Mouse (Mus musculus) CH12.LX (cell line): ENCODE measurements around the gene Naa10. TPM values are rescaled to one million over a fixed set of nuclear protein-coding genes. Genes with fewer than 3 reads are reported as not detected.

Source experiments
- DNase-seq: peaks from one replicate; pipeline ENCODE4 v3.0.0-alpha.2; 2013; ENCODE audit errors: extremely low read depth
- H3K27ac ChIP-seq: 2 replicates; pipeline ENCODE4 v1.5.1; 2012; ENCODE audit warnings: low read depth, mild to moderate bottlenecking, control low read depth, moderate library complexity; ENCODE audit not compliant: insufficient read depth
- H3K27me3 ChIP-seq: replicated peaks from 2 replicates; pipeline ENCODE3; 2012; ENCODE audit warnings: inconsistent platforms
- H3K36me3 ChIP-seq, 2 experiments: replicated peaks in 1 of 2; 2 replicates each; pipeline versions ENCODE3 to v1.6.1; 2012; ENCODE audit warnings: inconsistent platforms in 1 of 2, low read length in 1 of 2, mild to moderate bottlenecking in 1 of 2, mixed read lengths in 1 of 2, moderate library complexity in 1 of 2; ENCODE audit not compliant: control insufficient read depth in 1 of 2, insufficient read depth in 1 of 2
- H3K4me1 ChIP-seq, 2 experiments: 2 replicates each; pipeline ENCODE4 v1.6.1; 2012; ENCODE audit warnings: inconsistent platforms in 1 of 2, moderate library complexity in 1 of 2; ENCODE audit not compliant: insufficient read depth in 2 of 2, control insufficient read depth in 1 of 2
- H3K4me2 ChIP-seq: 2 replicates; pipeline ENCODE4 v1.6.1; 2012; ENCODE audit warnings: low read depth, mild to moderate bottlenecking, control low read depth; ENCODE audit not compliant: poor library complexity, insufficient read depth, severe bottlenecking
- H3K4me3 ChIP-seq, 3 experiments: fragments of 150-350 bp in 1 of 3; sonication (generic) in 1 of 3; replicated peaks in 1 of 3; 2 replicates each; pipeline versions ENCODE3 to v1.5.1; 2011 to 2012; ENCODE audit warnings: low read depth in 2 of 3, low read length in 2 of 3, mild to moderate bottlenecking in 2 of 3, moderate library complexity in 2 of 3, control low read depth in 1 of 3, improper control_type of control experiment in 1 of 3, inconsistent platforms in 1 of 3, mixed read lengths in 1 of 3; ENCODE audit not compliant: poor library complexity in 1 of 3
- H3K79me2 ChIP-seq: replicated peaks from 2 replicates; pipeline ENCODE4 v1.6.1; 2012; ENCODE audit warnings: mild to moderate bottlenecking, moderate library complexity; ENCODE audit not compliant: control insufficient read depth, poor library complexity, insufficient read depth, severe bottlenecking; ENCODE audit errors: extremely low read depth
- H3K9ac ChIP-seq: 2 replicates; pipeline ENCODE4 v1.6.1; 2012; ENCODE audit warnings: low read depth, mild to moderate bottlenecking, control low read depth, moderate library complexity; ENCODE audit not compliant: insufficient read depth
- H3K9me3 ChIP-seq: replicated peaks from 2 replicates; pipeline ENCODE3; 2012; ENCODE audit warnings: low read length, inconsistent platforms, mixed read lengths
- CHD2 ChIP-seq: IDR thresholded peaks from 2 replicates; pipeline ENCODE4 v1.6.1; 2011; ENCODE audit warnings: low read length, improper control_type of control experiment
- CTCF ChIP-seq, 2 experiments: IDR thresholded peaks in 1 of 2; conservative IDR thresholded peaks in 1 of 2; 2 replicates each; pipeline ENCODE4 v1.5.1; 2011 to 2012; ENCODE audit warnings: low read depth in 2 of 2, low read length in 2 of 2, improper control_type of control experiment in 1 of 2, inconsistent platforms in 1 of 2, mild to moderate bottlenecking in 1 of 2, moderate library complexity in 1 of 2
- E2F4 ChIP-seq: IDR thresholded peaks from 2 replicates; pipeline ENCODE4 v1.6.1; 2011; ENCODE audit warnings: low read depth, low read length, improper control_type of control experiment; ENCODE audit not compliant: insufficient replicate concordance
- ELF1 ChIP-seq: IDR thresholded peaks from 2 replicates; pipeline ENCODE4 v1.6.1; 2014; ENCODE audit warnings: low read depth, mild to moderate bottlenecking, inconsistent platforms, low read length, improper control_type of control experiment
- EP300 ChIP-seq: IDR thresholded peaks from 2 replicates; pipeline ENCODE4 v1.6.1; 2011; ENCODE audit warnings: low read length, improper control_type of control experiment
- ETS1 ChIP-seq: conservative IDR thresholded peaks from 2 replicates; pipeline ENCODE4 v1.6.1; 2012; ENCODE audit warnings: low read depth, mild to moderate bottlenecking, inconsistent platforms, low read length, improper control_type of control experiment, moderate library complexity
- GABPA ChIP-seq: IDR thresholded peaks from 2 replicates; pipeline ENCODE4 v1.6.1; 2012; ENCODE audit warnings: low read depth, low read length, improper control_type of control experiment, inconsistent platforms; ENCODE audit not compliant: insufficient replicate concordance
- HCFC1 ChIP-seq: IDR thresholded peaks from 2 replicates; pipeline ENCODE4 v1.6.1; 2012; ENCODE audit warnings: low read depth, mild to moderate bottlenecking, inconsistent platforms, low read length, improper control_type of control experiment
- IRF4 ChIP-seq: IDR thresholded peaks from 2 replicates; pipeline ENCODE4 v1.6.1; 2014; ENCODE audit warnings: low read depth, mild to moderate bottlenecking, inconsistent platforms, low read length, improper control_type of control experiment
- JUND ChIP-seq: conservative IDR thresholded peaks from 2 replicates; pipeline ENCODE4 v1.6.1; 2011; ENCODE audit warnings: low read depth, low read length, improper control_type of control experiment
- MAFK ChIP-seq: IDR thresholded peaks from 2 replicates; pipeline ENCODE4 v1.6.1; 2011; ENCODE audit warnings: low read length, improper control_type of control experiment; ENCODE audit not compliant: insufficient replicate concordance
- MAX ChIP-seq: IDR thresholded peaks from 2 replicates; pipeline ENCODE4 v1.6.1; 2011; ENCODE audit warnings: low read length, improper control_type of control experiment
- MAZ ChIP-seq: IDR thresholded peaks from 2 replicates; pipeline ENCODE4 v1.6.1; 2012; ENCODE audit warnings: low read depth, mild to moderate bottlenecking, inconsistent platforms, low read length, improper control_type of control experiment, moderate library complexity
- MEF2A ChIP-seq: IDR thresholded peaks from 2 replicates; pipeline ENCODE4 v1.6.1; 2014; ENCODE audit warnings: low read depth, mild to moderate bottlenecking, inconsistent platforms, low read length, improper control_type of control experiment, borderline replicate concordance
- MXI1 ChIP-seq: IDR thresholded peaks from 2 replicates; pipeline ENCODE4 v1.6.1; 2011; ENCODE audit warnings: mild to moderate bottlenecking, low read depth, low read length, improper control_type of control experiment
- MYC ChIP-seq: IDR thresholded peaks from 2 replicates; pipeline ENCODE4 v1.6.1; 2011; ENCODE audit warnings: low read depth, mild to moderate bottlenecking, improper control_type of control experiment, low read length
- NELFE ChIP-seq: IDR thresholded peaks from 2 replicates; pipeline ENCODE4 v1.6.1; 2011; ENCODE audit warnings: low read depth, low read length, improper control_type of control experiment
- NRF1 ChIP-seq: IDR thresholded peaks from 2 replicates; pipeline ENCODE4 v1.6.1; 2014; ENCODE audit warnings: low read depth, mild to moderate bottlenecking, inconsistent platforms, low read length, improper control_type of control experiment, moderate library complexity
- POLR2A ChIP-seq: IDR thresholded peaks from 2 replicates; pipeline ENCODE4 v1.6.1; 2011; ENCODE audit warnings: low read depth, mild to moderate bottlenecking, improper control_type of control experiment, low read length
- POLR2AphosphoS2 ChIP-seq: IDR thresholded peaks from 2 replicates; pipeline ENCODE4 v1.6.1; 2011; ENCODE audit warnings: low read depth, low read length, improper control_type of control experiment
- RCOR1 ChIP-seq: conservative IDR thresholded peaks from 2 replicates; pipeline ENCODE4 v1.6.1; 2012; ENCODE audit warnings: low read depth, mild to moderate bottlenecking, inconsistent platforms, low read length, improper control_type of control experiment
- SIN3A ChIP-seq: IDR thresholded peaks from 2 replicates; pipeline ENCODE4 v1.6.1; 2012; ENCODE audit warnings: low read length, improper control_type of control experiment, inconsistent platforms
- SMC3 ChIP-seq: IDR thresholded peaks from 2 replicates; pipeline ENCODE4 v1.6.1; 2011; ENCODE audit warnings: low read depth, low read length, improper control_type of control experiment
- TBP ChIP-seq: conservative IDR thresholded peaks from 2 replicates; pipeline ENCODE4 v1.6.1; 2011; ENCODE audit warnings: low read depth, low read length, improper control_type of control experiment
- TCF12 ChIP-seq: IDR thresholded peaks from 2 replicates; pipeline ENCODE4 v1.6.1; 2014; ENCODE audit warnings: low read depth, mild to moderate bottlenecking, inconsistent platforms, low read length, improper control_type of control experiment
- USF1 ChIP-seq: IDR thresholded peaks from 2 replicates; pipeline ENCODE4 v1.6.1; 2014; ENCODE audit warnings: low read depth, mild to moderate bottlenecking, inconsistent platforms, low read length, improper control_type of control experiment
- USF2 ChIP-seq: conservative IDR thresholded peaks from 2 replicates; pipeline ENCODE4 v1.6.1; 2011; ENCODE audit warnings: low read depth, low read length, improper control_type of control experiment
- ZC3H11A ChIP-seq: IDR thresholded peaks from 2 replicates; pipeline ENCODE4 v1.6.1; 2012; ENCODE audit warnings: low read depth, mild to moderate bottlenecking, inconsistent platforms, low read length, improper control_type of control experiment
- ZKSCAN1 ChIP-seq: IDR thresholded peaks from 2 replicates; pipeline ENCODE4 v1.6.1; 2012; ENCODE audit warnings: low read depth, inconsistent platforms, low read length, improper control_type of control experiment, borderline replicate concordance
- ZMIZ1 ChIP-seq: IDR thresholded peaks from 2 replicates; pipeline ENCODE4 v1.6.1; 2012; ENCODE audit warnings: low read depth, mild to moderate bottlenecking, inconsistent platforms, low read length, improper control_type of control experiment
- ZNF384 ChIP-seq: IDR thresholded peaks from 2 replicates; pipeline ENCODE4 v1.6.1; 2012; ENCODE audit warnings: low read depth, low read length, improper control_type of control experiment, inconsistent platforms
- dilution Hi-C: fragments of 300-500 bp; cut with MboI; formaldehyde crosslinking; loops from 2 replicates; pipeline ENCODE4 v1.14.3; 2020; ENCODE audit warnings: low sequenced_read_pairs; ENCODE audit not compliant: extremely low pct_unique_long_range_greater_than_20kb, extremely low pct_ligation_motif_present
- in situ Hi-C: fragments of 300-500 bp; cut with MboI; formaldehyde crosslinking; loops from 3 replicates; pipeline ENCODE4 v1.14.3; 2019; ENCODE audit warnings: low sequenced_read_pairs, low pct_ligation_motif_present, low pct_unique_long_range_greater_than_20kb, mixed read lengths
- polyA plus RNA-seq: library from polyadenylated mRNA; unstranded; fragments of >175 nt; gene quantifications from 2 replicates; pipeline ENCODE4 v1.2.1, GENCODE M21; 2012; ENCODE audit warnings: low read depth; ENCODE audit not compliant: insufficient read length
- total RNA-seq, 2 experiments: library from RNA; depleted of rRNA; stranded (reverse); fragments of 300-350 nt in 1 of 2; fragments of >200 nt in 1 of 2; gene quantifications; 2 replicates each; pipeline ENCODE4 v1.2.3; 2012 to 2014

Naa10 gene
- total and polyA plus RNA-seq, 3 experiments = 144 to 166 (median 148) TPM

- H3K79me2 ChIP-seq = peaks cover 19% of the 10 kb centered on the region
- peaks cover 6 to 7% of the 10 kb centered on the region in 2 experiments for H3K36me3 ChIP-seq
- H3K4me1 ChIP-seq = peaks cover 3 to 16% of the 10 kb centered on the region in 2 experiments; a peak in 2 of 4 replicates
- no peak overlapping the region for H3K27ac ChIP-seq
- no peak overlapping the region for H3K4me3 ChIP-seq
- TF ChIP-seq GABPA (no peak), RCOR1 (no peak), SIN3A (no peak), MAZ (no peak), NRF1 (no peak), ZNF384 (no peak), MYC (no peak), NELFE (no peak), ZMIZ1 (no peak), MXI1 (no peak), ELF1 (no peak), JUND (no peak), MAFK (no peak), USF1 (no peak)
- dilution Hi-C loops (no loop called here), in situ Hi-C loops (no loop called here)
- no peaks in the 10 kb centered on the region for H3K27me3 ChIP-seq
- H3K9ac ChIP-seq = no peak overlapping the region
- no peak overlapping the region for H3K4me2 ChIP-seq
- DNase-seq = no peak
- H3K9me3 ChIP-seq = no peaks in the 10 kb centered on the region
These were observed 47.4 kb upstream of the Naa10 start for GRCm38 (mm10) chrX:73969167-73969566.

DNA sequence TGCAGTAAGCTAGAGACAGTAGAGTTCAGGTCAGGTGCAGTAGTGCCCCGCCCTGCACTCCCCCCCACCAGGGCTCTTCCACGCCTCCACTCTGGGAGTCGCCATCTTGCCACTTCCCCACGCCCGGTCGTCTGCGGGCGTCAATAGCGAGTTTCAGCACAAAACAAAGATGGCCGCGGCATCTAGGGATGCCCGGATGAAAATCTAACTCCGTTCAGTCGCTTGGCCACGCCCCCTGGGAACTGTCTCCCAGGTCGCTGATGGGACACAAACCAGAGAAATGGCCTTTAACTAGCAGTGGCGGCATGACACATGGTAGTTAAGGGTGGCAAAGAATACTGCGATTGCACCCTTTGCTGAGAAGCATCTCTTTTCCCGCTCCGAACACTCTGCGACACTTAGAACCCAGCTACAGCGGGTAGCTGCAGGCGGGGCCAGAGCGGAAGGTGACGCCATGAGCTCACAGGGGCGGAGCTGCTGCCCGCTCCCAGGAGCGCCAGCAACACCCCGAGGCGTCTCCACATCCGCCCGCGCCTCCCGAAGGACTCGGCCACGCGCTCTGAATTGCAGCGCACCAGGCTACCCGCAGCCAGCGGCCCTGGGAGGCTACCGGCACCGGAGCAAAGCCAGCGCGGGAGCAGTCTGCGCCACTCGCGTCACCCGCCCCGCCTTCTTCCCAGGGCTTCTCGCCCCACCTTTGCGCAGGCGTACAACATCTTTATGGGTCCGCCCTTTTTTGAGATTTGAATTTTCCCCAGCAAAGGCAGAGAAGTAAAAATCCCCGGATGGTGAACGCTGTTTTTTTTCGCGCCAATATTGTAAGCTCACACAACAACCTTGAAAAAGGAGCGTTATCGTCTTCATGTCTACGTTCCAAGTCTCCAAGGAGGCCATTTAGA, 45.7 kb upstream of the Naa10 start:
- in situ Hi-C loops (no loop called here), dilution Hi-C loops (no loop called here)
- TF ChIP-seq POLR2A = peak; percentile 70; the same call in 1 of the 2 replicates
- TF ChIP-seq IRF4 = peak; percentile 17; the same call in 1 of the 2 replicates
- TF ChIP-seq ETS1 = no peak; the same call in 1 of the 2 replicates
- TF ChIP-seq TCF12 = peak; percentile 42; the same call in 1 of the 2 replicates
- peak; percentile 33; the same call in 1 of the 2 replicates for TF ChIP-seq ZMIZ1
- no peak for TF ChIP-seq MAFK
- TF ChIP-seq ELF1 = 0 out of 2 replicates have a peak, but pooled peaks have one; percentile 11
- TF ChIP-seq SMC3 = no peak
- TF ChIP-seq TBP = peak; percentile 71; the same call in 1 of the 2 replicates
- peak; percentile 60; the same call in 1 of the 2 replicates for TF ChIP-seq MXI1
- TF ChIP-seq CHD2 = no peak
- no peak for TF ChIP-seq CTCF (conservative IDR thresholded peaks at IDR 0.05 in 1 of 2, IDR thresholded peaks at IDR 0.05 in 1 of 2; ENCODE audit: low read depth in 2 of 2, low read length in 2 of 2)
- TF ChIP-seq ZKSCAN1 = no peak
- TF ChIP-seq USF2 = no peak
- peak; percentile 93; the same call in 1 of the 2 replicates for TF ChIP-seq E2F4
- peak; percentile 62; the same call in 1 of the 2 replicates for TF ChIP-seq POLR2AphosphoS2
- TF ChIP-seq MEF2A = no peak
- TF ChIP-seq NRF1 = peak; percentile 81
- TF ChIP-seq HCFC1 = peak; percentile 41; the same call in 1 of the 2 replicates
- no peak for TF ChIP-seq ZC3H11A
- TF ChIP-seq EP300 = no peak
- peak; percentile 40; the same call in 1 of the 2 replicates for TF ChIP-seq MAX

More for the DNA sequence above, 45.7 kb upstream of the Naa10 start:
- Histone ChIP-seq H3K36me3 (peaks cover 15 to 19% of the 10 kb centered on the region in 2 experiments), H3K79me2 (peaks cover 37% of the 10 kb centered on the region), H3K4me1 (peaks cover 3 to 32% of the 10 kb centered on the region in 2 experiments; a peak in 2 of 4 replicates), H3K27me3 (no peaks in the 10 kb centered on the region), H3K9ac (peak overlapping the region; percentile 95), H3K4me3 (peak overlapping the region; percentile 74 to 96 (median 95)), H3K27ac (peak overlapping the region; percentile 94), H3K4me2 (peak overlapping the region; percentile 64; the same call in 1 of the 2 replicates), H3K9me3 (no peaks in the 10 kb centered on the region)
- DNase-seq = peak; percentile 90
